Mouse (Mus musculus) R1 (cell line): Measurements from ENCODE around the gene Rrp12.

ENCODE experiments used
- DNase-seq: peaks from one replicate; pipeline ENCODE4 v3.0.0-alpha.2; 2018; ENCODE audit warnings: low read depth, low spot score

Rrp12 gene

GRCm38 (mm10) chr19:41829381-41830105, 66.4 kb downstream of the Rrp12 start, which contains the start of gene Frat1:
Gene Frat1, plus strand, starts transcription at chr19:41829970.
- DNase-seq = peak; percentile 95

- DNase-seq = no peak
These were observed 67.0 kb downstream of the Rrp12 start for GRCm38 (mm10) chr19:41828941-41829340.

- no peak for DNase-seq
These were observed 69.4 kb downstream of the Rrp12 start for GRCm38 (mm10) chr19:41826529-41826928.

GRCm38 (mm10) chr19:41824950-41825349, 71.0 kb downstream of the Rrp12 start:
- DNase-seq = no peak

- no peak for DNase-seq
These were observed 73.4 kb downstream of the Rrp12 start for GRCm38 (mm10) chr19:41822589-41822988.

GRCm38 (mm10) chr19:41821436-41821835, 74.5 kb downstream of the Rrp12 start:
- peak; percentile 55 for DNase-seq

GRCm38 (mm10) chr19:41818749-41819148, 77.2 kb downstream of the Rrp12 start:
- no peak for DNase-seq

GRCm38 (mm10) chr19:41817325-41817724, 78.6 kb downstream of the Rrp12 start:
- DNase-seq = no peak

- DNase-seq = peak; percentile 23
These were observed 79.1 kb downstream of the Rrp12 start for GRCm38 (mm10) chr19:41816915-41817314.

GRCm38 (mm10) chr19:41816410-41816809, 79.6 kb downstream of the Rrp12 start:
- DNase-seq = no peak

GRCm38 (mm10) chr19:41813374-41813773, 82.6 kb downstream of the Rrp12 start:
- no peak for DNase-seq
